Mouse (Mus musculus) gastrocnemius, postnatal 4 days (tissue): ENCODE measurements around the gene Mat2a. TPM values are rescaled to one million over a fixed set of nuclear protein-coding genes. Genes with fewer than 3 reads are reported as not detected.
A peak's percentile ranks its signal among the peaks of the same experiment; 100 is the strongest.
"Not testable (repeated sequence)": the region's sequence is repeated elsewhere in the genome, so short reads cannot be mapped to it uniquely, and the experiment has no call there.

Experiments
- DNase-seq, 2 experiments: peaks; one replicate each; pipeline ENCODE4 v3.0.0; 2021 to 2022; ENCODE audit warnings: low spot score in 2 of 2, mixed read lengths in 2 of 2
- total RNA-seq, 2 experiments: library from RNA; stranded (reverse); gene quantifications; 2 replicates each; pipeline ENCODE4 v1.2.3; 2021

Mat2a gene
- total RNA-seq, 2 experiments from 2014 or later: 220 to 262 TPM

- DNase-seq: no peak
Measured at GRCm38 (mm10) chr6:72458418-72458817, 19.1 kb upstream of the Mat2a start.

GRCm38 (mm10) chr6:72456567-72456966 is 17.2 kb upstream of the Mat2a start:
- no peak for DNase-seq

- DNase-seq: peak in 1 of 2 experiments; percentile 32
Measured at GRCm38 (mm10) chr6:72454833-72455373, 15.5 kb upstream of the Mat2a start.

GRCm38 (mm10) chr6:72454072-72454746 is 14.9 kb upstream of the Mat2a start:
- DNase-seq: peak in 1 of 2 experiments; percentile 14

- DNase-seq: no peak
Measured at GRCm38 (mm10) chr6:72453578-72453977, 14.2 kb upstream of the Mat2a start.

GRCm38 (mm10) chr6:72452329-72452728 is 13.0 kb upstream of the Mat2a start:
- no peak for DNase-seq

- not testable (repeated sequence) for DNase-seq
Measured at GRCm38 (mm10) chr6:72451778-72452177, 12.4 kb upstream of the Mat2a start.

- no peak for DNase-seq
Measured at GRCm38 (mm10) chr6:72447487-72447886, 8.1 kb upstream of the Mat2a start.

GRCm38 (mm10) chr6:72445011-72445410 is 5.7 kb upstream of the Mat2a start:
- no peak for DNase-seq

GRCm38 (mm10) chr6:72442921-72443604 is 3.7 kb upstream of the Mat2a start:
- no peak for DNase-seq

GRCm38 (mm10) chr6:72440186-72440990 is 1.0 kb upstream of the Mat2a start:
- no peak for DNase-seq

GRCm38 (mm10) chr6:72438862-72439354 is 450 bp downstream of the Mat2a start:
- peak; percentile 87 to 95 for DNase-seq

- no peak for DNase-seq
Measured at GRCm38 (mm10) chr6:72438226-72438625, 1.1 kb downstream of the Mat2a start.

GRCm38 (mm10) chr6:72432153-72432552 is 7.2 kb downstream of the Mat2a start:
- DNase-seq: no peak

GRCm38 (mm10) chr6:72430989-72431921 is 8.1 kb downstream of the Mat2a start:
- no peak for DNase-seq

- DNase-seq: no peak
Measured at GRCm38 (mm10) chr6:72429061-72429842, 10.1 kb downstream of the Mat2a start.

GRCm38 (mm10) chr6:72428036-72428435 is 11.3 kb downstream of the Mat2a start:
- peak; percentile 45 to 73 for DNase-seq

GRCm38 (mm10) chr6:72425646-72426045 is 13.7 kb downstream of the Mat2a start:
- DNase-seq: no peak

GRCm38 (mm10) chr6:72420901-72421300 is 18.5 kb downstream of the Mat2a start:
- no peak for DNase-seq
